Comparison of ENCODE assay signal across 18 mouse cellular contexts in genomic region chr4:89381763-89382162, GRCm38 (mm10).
"Had no signal": no experiment of that assay in that cellular context is flagged by ENCODE, and none has a peak within 500 bp of the region (broad histone marks: within the 10 kb centered on the region; RNA-seq: fewer than 3 reads in every experiment).

No protein-coding gene starts in this region.

- H3K4me1 ChIP-seq: kidney, embryonic 15.5 days; limb, embryonic 12.5 days; limb, embryonic 15.5 days; midbrain, embryonic 12.5 days; neural tube, embryonic 12.5 days; neural tube, embryonic 15.5 days had no signal

- H3K9ac ChIP-seq: kidney, embryonic 15.5 days; limb, embryonic 12.5 days; limb, embryonic 15.5 days; liver, embryonic 13.5 days; midbrain, embryonic 12.5 days; neural tube, embryonic 12.5 days; neural tube, embryonic 15.5 days had no signal

- H3K9me3 ChIP-seq: kidney, embryonic 15.5 days; limb, embryonic 12.5 days; limb, embryonic 15.5 days; liver, embryonic 13.5 days; midbrain, embryonic 12.5 days; neural tube, embryonic 12.5 days; neural tube, embryonic 15.5 days had no signal

- DNase-seq: kidney, adult 11 months; kidney, adult 8-10 months; kidney, postnatal 10 days; kidney, postnatal 36 days; left cerebral cortex, postnatal 4 days; liver, embryonic 13.5 days; lung, adult 2 months; right cerebral cortex, adult 18-20 months; right cerebral cortex, postnatal 14 days; right cerebral cortex, postnatal 4 days; thymus, postnatal 4 days had no signal

- H3K27ac ChIP-seq: kidney, embryonic 15.5 days; limb, embryonic 12.5 days; limb, embryonic 15.5 days; liver, embryonic 13.5 days; midbrain, embryonic 12.5 days; neural tube, embryonic 12.5 days; neural tube, embryonic 15.5 days; stomach, postnatal 0 days had no signal

- H3K4me3 ChIP-seq: kidney, embryonic 15.5 days; limb, embryonic 12.5 days; limb, embryonic 15.5 days; liver, embryonic 13.5 days; midbrain, embryonic 12.5 days; neural tube, embryonic 12.5 days; neural tube, embryonic 15.5 days had no signal

- H3K4me2 ChIP-seq: kidney, embryonic 15.5 days; limb, embryonic 12.5 days; limb, embryonic 15.5 days; liver, embryonic 13.5 days; midbrain, embryonic 12.5 days; neural tube, embryonic 12.5 days; neural tube, embryonic 15.5 days had no signal

- H3K27me3 ChIP-seq: kidney, embryonic 15.5 days; limb, embryonic 12.5 days; limb, embryonic 15.5 days; midbrain, embryonic 12.5 days; neural tube, embryonic 12.5 days; neural tube, embryonic 15.5 days had no signal

- H3K36me3 ChIP-seq: kidney, embryonic 15.5 days; limb, embryonic 12.5 days; limb, embryonic 15.5 days; liver, embryonic 13.5 days; midbrain, embryonic 12.5 days; neural tube, embryonic 12.5 days; neural tube, embryonic 15.5 days had no signal
